In the genomic region with DNA sequence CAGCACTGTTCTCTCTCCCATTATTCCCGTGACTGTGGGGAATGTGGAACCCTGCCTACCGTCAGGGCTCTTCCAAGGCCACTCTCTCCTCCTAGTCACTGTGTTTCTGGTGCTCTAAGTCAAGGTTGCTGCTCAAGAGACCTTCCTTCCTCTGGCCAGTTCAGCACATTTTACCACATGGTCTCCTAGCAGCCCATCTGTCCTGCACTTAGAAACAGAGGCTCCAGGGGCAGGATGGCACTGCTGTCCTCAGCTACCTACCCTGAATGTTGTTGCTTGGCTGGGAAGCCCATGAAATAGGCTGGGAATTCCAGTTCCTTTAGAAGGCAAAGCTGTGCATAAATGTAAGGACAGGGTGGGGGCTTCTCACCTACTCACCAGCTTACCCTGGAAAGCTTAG, we compare ENCODE assay signal across 21 mouse cellular contexts.
"Had no signal": no experiment of that assay in that cellular context is flagged by ENCODE, and none has a peak within 500 bp of the region (broad histone marks: within the 10 kb centered on the region; RNA-seq: fewer than 3 reads in every experiment).

No protein-coding gene starts in this region.

- H3K9me3 ChIP-seq: limb, embryonic 10.5 days; limb, embryonic 13.5 days; liver, embryonic 12.5 days; liver, embryonic 15.5 days; lung, embryonic 15.5 days; megakaryocyte, embryonic 14.5 days; midbrain, embryonic 10.5 days; neural tube, embryonic 13.5 days had no signal

- H3K36me3 ChIP-seq: limb, embryonic 10.5 days; limb, embryonic 13.5 days; liver, embryonic 12.5 days; liver, embryonic 15.5 days; lung, embryonic 15.5 days; midbrain, embryonic 10.5 days; neural tube, embryonic 13.5 days had no signal

- ATAC-seq: liver, embryonic 12.5 days had no signal

- H3K4me3 ChIP-seq: limb, embryonic 10.5 days; limb, embryonic 13.5 days; liver, embryonic 12.5 days; liver, embryonic 15.5 days; lung, embryonic 15.5 days; midbrain, embryonic 10.5 days; neural tube, embryonic 13.5 days had no signal

- H3K27ac ChIP-seq: limb, embryonic 10.5 days; limb, embryonic 13.5 days; liver, embryonic 12.5 days; liver, embryonic 15.5 days; lung, embryonic 15.5 days; midbrain, embryonic 10.5 days; neural tube, embryonic 13.5 days; stomach, postnatal 0 days had no signal

- DNase-seq: kidney, adult 9 months; kidney, postnatal 14 days; kidney, postnatal 4 days; liver; lung, adult 18-20 months; lung, postnatal 10 days; lung, postnatal 36 days; midbrain, embryonic 14.5 days; right cerebral cortex, adult 18-20 months; right cerebral cortex, postnatal 14 days; right cerebral cortex, postnatal 4 days; thymus, adult 2 months had no signal

- H3K4me1 ChIP-seq: limb, embryonic 10.5 days; liver, embryonic 12.5 days; liver, embryonic 15.5 days; lung, embryonic 15.5 days; megakaryocyte, embryonic 14.5 days had no signal

- H3K27me3 ChIP-seq: limb, embryonic 13.5 days; liver, embryonic 12.5 days; liver, embryonic 15.5 days; lung, embryonic 15.5 days; neural tube, embryonic 13.5 days had no signal
